In genomic region chr1:43159429-43159828, GRCm38 (mm10) we compare ENCODE assay signal across 22 mouse cellular contexts. TPM values are rescaled to one million over a fixed set of nuclear protein-coding genes. Genes with fewer than 3 reads are reported as not detected.
DNase-seq lines count a peak whose midpoint lies in the region; ATAC-seq and TF ChIP-seq lines count a peak whose summit lies in the region.
"Had no signal": no experiment of that assay in that cellular context is flagged by ENCODE, and none has a peak within 500 bp of the region (broad histone marks: within the 10 kb centered on the region; RNA-seq: fewer than 3 reads in every experiment).

No protein-coding gene starts in this region.

- peaks cover 83% of the 10 kb centered on the region for H3K4me1 ChIP-seq in heart, embryonic 15.5 days (replicated peaks)
- H3K4me1 ChIP-seq in intestine, embryonic 14.5 days (replicated peaks; ENCODE audit: control insufficient read depth, insufficient read depth, low read length) = peaks cover 29% of the 10 kb centered on the region
- H3K4me1 ChIP-seq in stomach, embryonic 16.5 days (ENCODE audit: control insufficient read depth, insufficient read depth, low read length) = peaks cover 42% of the 10 kb centered on the region
- H3K4me1 ChIP-seq in liver, postnatal 0 days (ENCODE audit: insufficient read depth) = peaks cover 7% of the 10 kb centered on the region
- H3K4me1 ChIP-seq: midbrain, embryonic 12.5 days had no signal

- peak overlapping the region; percentile 43 for H3K4me2 ChIP-seq in heart, embryonic 15.5 days
- 0 out of 2 replicates have a peak overlapping the region, but pooled peaks have one; percentile 0 for H3K4me2 ChIP-seq in intestine, embryonic 14.5 days (ENCODE audit: low read length)
- H3K4me2 ChIP-seq in stomach, embryonic 16.5 days (ENCODE audit: low read depth, low read length) = peak overlapping the region; percentile 38
- no peak overlapping the region for H3K4me2 ChIP-seq in liver, postnatal 0 days (ENCODE audit: low read depth, low read length)
- H3K4me2 ChIP-seq: forebrain, embryonic 13.5 days; liver, embryonic 11.5 days; lung, embryonic 15.5 days; midbrain, embryonic 12.5 days; neural tube, embryonic 13.5 days had no signal

- no peak for DNase-seq in heart, postnatal 14 days
- no peak for DNase-seq in left cerebral cortex, adult 2 months (ENCODE audit: extremely low spot score in 1 of 2, low spot score in 2 of 2)
- DNase-seq in left cerebral cortex, adult 18-20 months (ENCODE audit: low spot score in 2 of 2) = no peak
- DNase-seq in intestine, embryonic 14.5 days (ENCODE audit: low spot score) = no peak
- no peak for DNase-seq in liver, postnatal 0 days
- DNase-seq in testis, postnatal 10 days (ENCODE audit: low spot score) = no peak
- DNase-seq: adrenal gland, postnatal 10 days; cerebellum, adult 11 months; cerebellum, postnatal 14 days; embryo, embryonic 11 days; thymus, postnatal 36 days had no signal

- 18% methylated on average over 4 of the region's 4 CpGs for WGBS in heart, embryonic 15.5 days
- 29% methylated on average over 4 of the region's 4 CpGs for WGBS in intestine, embryonic 14.5 days
- 26% methylated on average over 4 of the region's 4 CpGs for whole genome bisulfite sequencing in stomach, embryonic 16.5 days
- WGBS in liver, postnatal 0 days (ENCODE audit: insufficient replicate concordance) = 55% methylated on average over 4 of the region's 4 CpGs

- H3K27ac ChIP-seq in heart, embryonic 15.5 days = peak overlapping the region; percentile 80
- H3K27ac ChIP-seq in left cerebral cortex, adult 2 months = peak overlapping the region; percentile 15; the same call in 1 of the 2 replicates
- H3K27ac ChIP-seq in intestine, embryonic 14.5 days (ENCODE audit: low read depth) = peak overlapping the region; percentile 24; the same call in 1 of the 2 replicates
- peak overlapping the region; percentile 82 for H3K27ac ChIP-seq in stomach, embryonic 16.5 days (ENCODE audit: low read length)
- no peak overlapping the region for H3K27ac ChIP-seq in liver, postnatal 0 days (ENCODE audit: low read depth)
- H3K27ac ChIP-seq: forebrain, embryonic 13.5 days; layer of hippocampus, adult 2 months; limb, embryonic 10.5 days; lung, embryonic 15.5 days; midbrain, embryonic 12.5 days; neural tube, embryonic 13.5 days had no signal

- peaks cover 13% of the 10 kb centered on the region for H3K36me3 ChIP-seq in heart, embryonic 15.5 days
- H3K36me3 ChIP-seq in intestine, embryonic 14.5 days (ENCODE audit: control insufficient read depth, insufficient read depth, low read length) = no peaks in the 10 kb centered on the region
- H3K36me3 ChIP-seq in stomach, embryonic 16.5 days (ENCODE audit: control insufficient read depth, insufficient read depth, low read length) = peaks cover 5% of the 10 kb centered on the region; the same call in 1 of the 2 replicates
- H3K36me3 ChIP-seq in liver, postnatal 0 days (replicated peaks; ENCODE audit: insufficient read depth, low read length) = no peaks in the 10 kb centered on the region
- H3K36me3 ChIP-seq: limb, embryonic 10.5 days; lung, embryonic 15.5 days; midbrain, embryonic 12.5 days; neural tube, embryonic 13.5 days had no signal

- H3K9me3 ChIP-seq in heart, embryonic 15.5 days (replicated peaks) = no peaks in the 10 kb centered on the region
- no peaks in the 10 kb centered on the region for H3K9me3 ChIP-seq in intestine, embryonic 14.5 days (ENCODE audit: control insufficient read depth, low read length)
- H3K9me3 ChIP-seq in stomach, embryonic 16.5 days (replicated peaks; ENCODE audit: control insufficient read depth, low read length) = 0 out of 2 replicates have a peak, but pooled peaks cover 5% of the 10 kb centered on the region
- H3K9me3 ChIP-seq in liver, postnatal 0 days (ENCODE audit: low read length) = no peaks in the 10 kb centered on the region
- H3K9me3 ChIP-seq: forebrain, embryonic 13.5 days; limb, embryonic 10.5 days; lung, embryonic 15.5 days; midbrain, embryonic 12.5 days; neural tube, embryonic 13.5 days had no signal

- TF ChIP-seq EP300 in liver, postnatal 0 days (IDR thresholded peaks at IDR 0.05; ENCODE audit: low read depth) = no peak

- peak overlapping the region; percentile 6; the same call in 1 of the 2 replicates for H3K4me3 ChIP-seq in heart, embryonic 15.5 days
- no peak overlapping the region for H3K4me3 ChIP-seq in left cerebral cortex, adult 2 months
- H3K4me3 ChIP-seq in intestine, embryonic 14.5 days (ENCODE audit: low read depth, low read length) = no peak overlapping the region
- peak overlapping the region; percentile 17 for H3K4me3 ChIP-seq in stomach, embryonic 16.5 days (replicated peaks; ENCODE audit: low read length)
- H3K4me3 ChIP-seq in liver, postnatal 0 days (ENCODE audit: low read depth, low read length) = no peak overlapping the region
- H3K4me3 ChIP-seq: forebrain, embryonic 13.5 days; layer of hippocampus, adult 2 months; limb, embryonic 10.5 days; lung, embryonic 15.5 days; midbrain, embryonic 12.5 days; neural tube, embryonic 13.5 days had no signal

- intact Hi-C loops in heart, postnatal 14 days (cut with DNase I) = no loop called here
- intact Hi-C loops in left cerebral cortex, adult 2 months (cut with DNase I) = no loop called here

- H3K27me3 ChIP-seq in heart, embryonic 15.5 days = no peaks in the 10 kb centered on the region
- H3K27me3 ChIP-seq in intestine, embryonic 14.5 days (replicated peaks; ENCODE audit: control insufficient read depth, insufficient read depth, low read length) = no peaks in the 10 kb centered on the region
- no peaks in the 10 kb centered on the region for H3K27me3 ChIP-seq in stomach, embryonic 16.5 days (ENCODE audit: control insufficient read depth, insufficient read depth, low read length)
- peaks cover 14% of the 10 kb centered on the region for H3K27me3 ChIP-seq in liver, postnatal 0 days (ENCODE audit: insufficient read depth, low read length)
- H3K27me3 ChIP-seq: lung, embryonic 15.5 days had no signal

- ATAC-seq in heart, embryonic 15.5 days (replicated peaks; ENCODE audit: insufficient number of reproducible peaks, insufficient read depth, low FRiP score, low read depth) = no peak
- no peak for ATAC-seq in intestine, embryonic 14.5 days (replicated peaks; ENCODE audit: low FRiP score, low TSS enrichment, low read depth)
- no peak for ATAC-seq in stomach, embryonic 16.5 days (ENCODE audit: insufficient read depth, low FRiP score)
- no peak for ATAC-seq in liver, postnatal 0 days
- ATAC-seq: forebrain, embryonic 13.5 days; hindbrain, embryonic 16.5 days had no signal

- peak overlapping the region; percentile 35 for H3K9ac ChIP-seq in heart, embryonic 15.5 days
- no peak overlapping the region for H3K9ac ChIP-seq in intestine, embryonic 14.5 days (ENCODE audit: low read length)
- peak overlapping the region; percentile 40; the same call in 1 of the 2 replicates for H3K9ac ChIP-seq in stomach, embryonic 16.5 days (ENCODE audit: low read length)
- H3K9ac ChIP-seq in liver, postnatal 0 days (replicated peaks) = no peak overlapping the region
- H3K9ac ChIP-seq: forebrain, embryonic 13.5 days; lung, embryonic 15.5 days; midbrain, embryonic 12.5 days; neural tube, embryonic 13.5 days had no signal

- no peak for TF ChIP-seq CTCF in left cerebral cortex, adult 2 months (IDR thresholded peaks at IDR 0.05)
- no peak for TF ChIP-seq CTCF in liver, postnatal 0 days (IDR thresholded peaks at IDR 0.05; ENCODE audit: low read depth)

RNA-seq across cellular contexts. Expression of gene Fhl2, which starts 37.4 kb away (rescaled TPM):
- polyA plus RNA-seq in heart, embryonic 15.5 days (2015; fragmentation: Nextera tagmentation; extraction: Ambion mirVana) = 298 and 363 TPM in 2 replicates
- total RNA-seq in heart, postnatal 14 days (2021) = 1,000 to 10,000 TPM; 1,735 to 2,031 TPM
- 10 to 100 TPM; 56.3 to 62.8 TPM for total RNA-seq in left cerebral cortex, adult 2 months (2021)
- 10 to 100 TPM; 48.9 to 55.4 TPM for total RNA-seq in left cerebral cortex, adult 18-20 months (2021)
- 60.5 and 70.1 TPM in 2 replicates for polyA plus RNA-seq in intestine, embryonic 14.5 days (2014; fragmentation: Nextera tagmentation; extraction: Ambion mirVana)
- polyA plus RNA-seq in stomach, embryonic 16.5 days (2015; fragmentation: Nextera tagmentation; extraction: Ambion mirVana) = 91.2 and 98.1 TPM in 2 replicates
- polyA plus RNA-seq in liver, postnatal 0 days (2015; fragmentation: Nextera tagmentation; extraction: Ambion mirVana) = 2.0 and 2.4 TPM in 2 replicates
- total RNA-seq: MEL had no signal

Comparison
In these comparisons a context has a peak if more than half of its experiments do, and no peak if none do; other contexts are left out.
1. H3K4me3 ChIP-seq: peak in heart, embryonic 15.5 days (single experiment) and stomach, embryonic 16.5 days (single experiment); none in left cerebral cortex, adult 2 months (single experiment), intestine, embryonic 14.5 days (single experiment) and liver, postnatal 0 days (single experiment).
2. H3K9ac ChIP-seq: peak in heart, embryonic 15.5 days (single experiment) and stomach, embryonic 16.5 days (single experiment); none in intestine, embryonic 14.5 days (single experiment) and liver, postnatal 0 days (single experiment).
3. RNA of gene Fhl2, which starts 37.4 kb away (polyA plus RNA-seq): 298 to 363 TPM in heart, embryonic 15.5 days, 91.2 to 98.1 TPM in stomach, embryonic 16.5 days and 60.5 to 70.1 TPM in intestine, embryonic 14.5 days; 2.0 to 2.4 TPM in liver, postnatal 0 days; every median in the first group is over 10 times any median in the second.